Mouse (Mus musculus) hindbrain, embryonic 16.5 days (tissue): Measurements from ENCODE around the gene Obscn. TPM values are rescaled to one million over a fixed set of nuclear protein-coding genes. Genes with fewer than 3 reads are reported as not detected.

Experiments used
- ATAC-seq: fragments of 200-750 bp; cut with Nextera tagmentation; 2 replicates; pipeline ENCODE4 v1.8.0; 2017; ENCODE audit warnings: moderate TSS enrichment, moderate library complexity
- H3K27ac ChIP-seq: fragments of 300-500 bp; sonication (generic); 2 replicates; pipeline ENCODE4 v1.5.1; 2014; ENCODE audit warnings: low read depth, mild to moderate bottlenecking, control low read depth, low read length, moderate library complexity
- H3K27me3 ChIP-seq: fragments of 300-500 bp; sonication (generic); replicated peaks from 2 replicates; pipeline ENCODE4 v1.6.1; 2014; ENCODE audit warnings: low read length; ENCODE audit not compliant: control insufficient read depth, insufficient read depth
- H3K36me3 ChIP-seq: fragments of 300-500 bp; sonication (generic); 2 replicates; pipeline ENCODE4 v1.6.1; 2014; ENCODE audit warnings: mild to moderate bottlenecking, low read length, moderate library complexity, mixed read lengths; ENCODE audit not compliant: control insufficient read depth, insufficient read depth
- H3K4me1 ChIP-seq: fragments of 300-500 bp; sonication (generic); 2 replicates; pipeline ENCODE4 v1.6.1; 2014; ENCODE audit warnings: low read depth, low read length; ENCODE audit not compliant: control insufficient read depth, insufficient read depth
- H3K4me2 ChIP-seq: fragments of 300-500 bp; sonication (generic); 2 replicates; pipeline ENCODE4 v1.6.1; 2014; ENCODE audit warnings: mild to moderate bottlenecking, low read length, control low read depth, moderate library complexity
- H3K4me3 ChIP-seq: fragments of 300-500 bp; sonication (generic); 2 replicates; pipeline ENCODE4 v1.5.1; 2014; ENCODE audit warnings: mild to moderate bottlenecking, low read length, control low read depth, moderate library complexity
- H3K9ac ChIP-seq: fragments of 300-500 bp; sonication (generic); 2 replicates; pipeline ENCODE4 v1.6.1; 2014; ENCODE audit warnings: low read depth, mild to moderate bottlenecking, control low read depth, low read length, moderate library complexity
- H3K9me3 ChIP-seq: fragments of 300-500 bp; sonication (generic); 2 replicates; pipeline ENCODE4 v1.6.1; 2014; ENCODE audit warnings: mild to moderate bottlenecking, low read length, moderate library complexity; ENCODE audit not compliant: control insufficient read depth
- whole genome bisulfite sequencing: fragments of 180-500 bp; shearing (Covaris S2); extraction: QIAGEN DNeasy Blood & Tissue Kit; methylation state at CpG from one replicate; pipeline ENCODE4 v1.1.7; 2014; 5-methylcytosine and 5-hydroxymethylcytosine counted together
- polyA plus RNA-seq: library from polyadenylated mRNA; unstranded; fragments of >200 nt; fragmentation: Nextera tagmentation; extraction: Ambion mirVana; gene quantifications from 2 replicates; pipeline ENCODE4 v1.2.1, GENCODE M21; 2015

The Obscn gene
- polyA plus RNA-seq, 1 experiment from 2014 or later = 0.48 TPM

DNA sequence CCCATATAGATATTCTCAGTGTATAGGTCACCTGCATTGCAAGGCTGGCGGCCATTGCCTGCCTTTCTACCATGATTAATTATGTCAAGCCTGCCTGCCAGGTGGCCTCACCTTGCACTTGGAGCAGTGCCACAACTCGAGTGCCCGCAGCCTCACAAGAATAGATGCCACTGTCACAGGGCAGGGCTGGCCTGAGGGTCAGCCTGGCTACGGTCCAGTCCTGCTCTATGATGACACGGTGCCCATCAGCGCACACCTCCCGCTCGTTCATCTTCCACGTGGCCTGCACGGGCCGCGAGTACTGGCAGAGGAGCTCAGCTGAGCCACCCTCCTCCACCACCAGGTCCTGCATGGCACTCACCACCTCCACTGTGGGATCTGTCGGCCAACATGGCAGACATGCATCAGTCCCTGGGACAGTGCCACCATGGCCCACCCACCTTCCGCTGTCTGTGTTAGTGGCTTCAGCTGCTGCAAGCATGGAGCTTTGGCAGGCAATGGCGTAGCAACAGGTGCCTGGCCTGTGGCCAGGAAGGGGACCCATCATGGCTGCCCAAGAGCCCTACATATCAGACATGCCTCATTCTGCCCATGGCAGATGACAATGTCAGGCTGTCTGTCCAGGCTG is 91.4 kb downstream of the Obscn start:
- Histone ChIP-seq H3K9me3 (no peaks in the 10 kb centered on the region), H3K4me3 (no peak overlapping the region), H3K27me3 (no peaks in the 10 kb centered on the region), H3K27ac (no peak overlapping the region), H3K4me1 (no peaks in the 10 kb centered on the region), H3K4me2 (no peak overlapping the region), H3K36me3 (no peaks in the 10 kb centered on the region), H3K9ac (no peak overlapping the region)
- 88% methylated on average over 15 of the region's 15 CpGs for WGBS
- ATAC-seq = no peak

DNA sequence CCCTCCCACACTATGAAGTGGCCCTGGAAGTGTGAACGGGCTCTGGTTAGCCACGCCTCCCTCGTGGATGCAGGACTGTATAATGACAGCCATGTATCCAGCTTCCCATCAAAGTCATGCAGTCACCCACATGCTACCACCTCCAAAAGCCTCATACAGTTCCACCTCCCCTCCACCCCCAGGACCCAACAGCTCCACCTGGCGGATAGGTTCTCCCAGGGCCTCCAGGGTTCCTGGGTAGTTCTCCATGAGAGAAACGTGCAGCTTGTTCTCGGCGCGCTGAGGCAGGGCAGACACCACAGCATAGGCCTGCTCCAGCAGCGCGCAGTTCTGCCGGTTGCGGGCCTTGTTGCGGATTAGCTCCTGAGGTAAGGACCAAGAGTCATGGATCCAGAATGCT is 107.2 kb downstream of the Obscn start:
- Histone ChIP-seq H3K27ac (no peak overlapping the region), H3K36me3 (no peaks in the 10 kb centered on the region), H3K9me3 (no peaks in the 10 kb centered on the region), H3K4me2 (no peak overlapping the region), H3K4me3 (no peak overlapping the region), H3K27me3 (no peaks in the 10 kb centered on the region), H3K9ac (no peak overlapping the region), H3K4me1 (no peaks in the 10 kb centered on the region)
- no peak for ATAC-seq
- 93% methylated on average over 13 of the region's 13 CpGs for WGBS

DNA sequence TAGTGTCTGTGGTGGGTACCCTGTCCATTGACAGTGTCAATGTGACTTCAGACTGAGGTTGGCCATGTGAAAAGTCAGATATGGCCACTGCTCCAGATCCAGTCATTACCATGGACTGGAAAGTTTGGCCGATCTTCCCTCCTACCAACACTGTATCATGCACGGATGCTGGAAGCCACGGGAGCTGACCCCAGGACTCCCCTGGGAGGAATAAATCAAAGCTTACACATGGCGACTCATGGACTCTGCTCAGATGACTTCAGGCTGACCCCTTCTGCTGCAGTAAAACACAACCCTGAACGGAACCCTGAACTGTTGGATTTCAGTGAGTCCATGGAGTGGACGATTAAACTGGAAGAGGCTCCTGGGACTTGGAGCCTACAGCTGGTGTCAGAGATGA is 109.8 kb downstream of the Obscn start:
- H3K9ac ChIP-seq = no peak overlapping the region

DNA sequence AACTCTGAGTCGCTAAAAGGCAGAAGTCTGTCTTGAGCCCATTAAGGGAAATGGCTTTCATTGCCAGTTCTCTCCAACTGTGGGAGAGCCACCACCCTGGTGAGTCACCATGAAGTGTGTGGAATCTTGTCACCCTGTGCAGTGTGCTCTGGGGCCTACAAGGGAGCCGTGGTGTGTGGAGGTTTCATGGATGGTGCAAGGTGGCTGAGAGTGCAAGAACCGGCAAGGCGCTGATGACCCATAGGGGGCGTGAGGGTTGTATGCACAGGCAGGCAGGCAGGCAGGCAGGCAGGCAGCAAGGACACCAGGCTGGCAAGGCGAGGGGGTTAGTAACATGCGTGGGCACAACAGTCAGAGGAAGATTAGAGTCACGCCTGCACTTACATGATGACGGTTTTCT is 121.2 kb downstream of the Obscn start:
- WGBS = 33% methylated on average over 9 of the region's 9 CpGs
- H3K9ac ChIP-seq = no peak overlapping the region
- H3K4me2 ChIP-seq = no peak overlapping the region
- no peaks in the 10 kb centered on the region for H3K9me3 ChIP-seq
- no peak overlapping the region for H3K4me3 ChIP-seq
- H3K36me3 ChIP-seq = no peaks in the 10 kb centered on the region
- ATAC-seq = no peak
- H3K27ac ChIP-seq = no peak overlapping the region
- H3K4me1 ChIP-seq = no peaks in the 10 kb centered on the region
- H3K27me3 ChIP-seq = no peaks in the 10 kb centered on the region

More for the DNA sequence above, 109.8 kb downstream of the Obscn start:
- Histone ChIP-seq H3K4me1 (no peaks in the 10 kb centered on the region), H3K27me3 (no peaks in the 10 kb centered on the region), H3K4me3 (no peak overlapping the region), H3K36me3 (no peaks in the 10 kb centered on the region), H3K9me3 (no peaks in the 10 kb centered on the region), H3K27ac (no peak overlapping the region), H3K4me2 (no peak overlapping the region)
- ATAC-seq = no peak
- 81% methylated on average over 6 of the region's 6 CpGs for WGBS

DNA sequence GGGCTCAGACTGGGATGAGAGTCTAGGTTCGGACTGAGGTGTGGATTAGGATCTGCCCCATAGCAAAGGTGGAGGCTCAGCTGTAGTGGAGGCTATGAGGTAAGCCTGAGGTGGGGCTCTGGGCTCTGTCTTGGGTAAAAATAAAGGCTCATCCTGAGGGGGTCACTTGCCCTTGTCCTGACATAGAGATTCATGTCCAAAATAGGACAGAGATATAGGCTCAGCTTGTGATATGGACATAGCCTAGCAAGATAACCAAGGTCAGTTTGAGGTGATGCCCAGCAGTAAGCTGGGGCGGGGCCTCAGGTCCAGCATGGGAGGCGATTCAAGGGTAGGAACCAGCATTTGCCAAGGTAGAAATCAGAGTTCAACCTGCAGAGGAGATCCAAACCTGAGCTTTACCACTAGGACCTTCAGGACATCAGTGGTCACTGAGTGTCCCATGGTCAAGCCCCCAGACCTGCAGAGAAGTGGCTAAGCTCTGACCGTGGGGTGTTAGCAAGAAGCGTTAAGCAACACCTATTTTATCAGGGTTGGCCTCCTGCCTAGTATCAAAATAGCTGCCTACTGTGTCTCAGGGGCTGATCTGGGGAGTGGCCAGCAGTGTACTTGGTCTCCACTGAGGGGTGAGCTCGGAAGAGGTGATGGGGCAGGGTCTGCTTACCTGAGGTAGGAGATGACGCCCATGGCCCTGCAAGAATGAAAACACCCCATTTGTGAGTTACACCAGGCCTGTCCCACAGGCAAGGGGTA is 133.7 kb downstream of the Obscn start:
- Histone ChIP-seq H3K36me3 (no peaks in the 10 kb centered on the region), H3K4me1 (no peaks in the 10 kb centered on the region), H3K4me3 (no peak overlapping the region), H3K9me3 (no peaks in the 10 kb centered on the region), H3K9ac (no peak overlapping the region), H3K4me2 (no peak overlapping the region), H3K27ac (no peak overlapping the region), H3K27me3 (no peaks in the 10 kb centered on the region)
- ATAC-seq = no peak
- WGBS = 76% methylated on average over 7 of the region's 7 CpGs

DNA sequence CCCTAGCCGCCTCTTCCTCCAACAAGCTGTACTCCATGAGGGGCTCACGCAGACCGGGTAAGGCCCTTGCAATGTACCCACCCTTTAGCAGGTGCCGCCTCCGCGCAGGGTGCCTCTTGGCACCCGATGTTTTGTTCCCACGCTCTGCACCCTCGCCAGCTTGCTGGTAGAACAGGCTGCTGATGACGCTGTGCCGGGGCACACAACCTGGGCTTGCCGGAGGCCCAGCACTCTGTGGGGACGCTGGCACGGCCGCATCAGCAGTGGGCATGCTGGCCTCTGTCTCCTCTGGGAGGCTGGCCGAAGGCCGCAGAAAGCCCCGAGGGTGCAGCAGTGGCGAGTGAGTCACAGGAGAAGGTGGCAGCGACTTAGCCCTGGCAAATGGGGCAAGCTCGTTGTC is 135.6 kb downstream of the Obscn start:
- H3K4me3 ChIP-seq = no peak overlapping the region
- H3K36me3 ChIP-seq = no peaks in the 10 kb centered on the region
- H3K4me1 ChIP-seq = no peaks in the 10 kb centered on the region
- no peak overlapping the region for H3K9ac ChIP-seq
- H3K27ac ChIP-seq = no peak overlapping the region
- H3K27me3 ChIP-seq = no peaks in the 10 kb centered on the region
- no peak for ATAC-seq
- no peak overlapping the region for H3K4me2 ChIP-seq
- no peaks in the 10 kb centered on the region for H3K9me3 ChIP-seq
- WGBS = 92% methylated on average over 21 of the region's 21 CpGs

DNA sequence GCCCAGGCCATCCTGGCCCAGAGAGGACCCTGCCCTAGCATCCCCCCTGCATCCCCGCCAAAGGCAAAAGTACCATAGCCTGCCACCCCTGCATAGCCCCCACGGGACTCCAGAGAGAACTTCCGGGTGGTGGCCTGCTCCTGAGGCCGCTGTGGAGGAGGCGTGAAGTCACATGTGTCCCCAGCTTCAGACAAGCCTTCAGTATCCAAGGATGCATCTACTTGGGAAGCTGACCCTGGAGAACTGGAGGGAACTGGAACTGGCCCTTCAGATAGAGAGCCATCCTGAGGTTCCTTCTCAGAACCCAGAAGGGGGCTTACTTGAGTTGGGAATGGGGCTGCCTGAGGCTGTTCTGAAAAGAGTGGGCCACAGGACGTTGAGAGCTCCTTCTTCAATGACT is 136.4 kb downstream of the Obscn start:
- H3K9ac ChIP-seq = no peak overlapping the region

DNA sequence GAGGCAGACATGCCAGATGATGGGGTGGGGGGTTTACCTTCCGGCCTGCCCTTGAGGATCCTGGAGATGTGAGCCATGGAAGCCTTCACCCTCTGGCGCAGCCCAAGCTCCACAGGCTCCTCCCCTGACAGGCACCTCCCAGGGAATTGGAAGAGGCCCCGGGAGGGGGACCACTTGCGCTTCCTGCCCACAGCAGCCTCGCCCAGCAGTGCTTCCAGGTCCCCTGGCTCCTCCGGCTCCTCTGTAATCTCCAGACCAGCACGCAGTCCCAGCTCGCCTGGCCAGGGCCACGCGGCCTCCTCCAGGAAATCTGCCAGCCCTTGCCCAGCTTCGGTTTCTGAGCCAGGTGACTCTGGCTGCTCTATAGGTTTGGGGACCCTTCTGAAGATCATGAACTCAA is 137.0 kb downstream of the Obscn start:
- Histone ChIP-seq H3K27ac (no peak overlapping the region), H3K4me3 (no peak overlapping the region), H3K27me3 (no peaks in the 10 kb centered on the region), H3K36me3 (no peaks in the 10 kb centered on the region), H3K9ac (no peak overlapping the region), H3K4me2 (no peak overlapping the region), H3K9me3 (no peaks in the 10 kb centered on the region), H3K4me1 (no peaks in the 10 kb centered on the region)
- ATAC-seq = no peak
- 68% methylated on average over 10 of the region's 11 CpGs for WGBS

More for the DNA sequence above, 136.4 kb downstream of the Obscn start:
- H3K4me3 ChIP-seq = no peak overlapping the region
- no peaks in the 10 kb centered on the region for H3K9me3 ChIP-seq
- no peak for ATAC-seq
- no peak overlapping the region for H3K27ac ChIP-seq
- 78% methylated on average over 6 of the region's 6 CpGs for WGBS
- H3K4me2 ChIP-seq = no peak overlapping the region
- H3K4me1 ChIP-seq = no peaks in the 10 kb centered on the region
- H3K27me3 ChIP-seq = no peaks in the 10 kb centered on the region
- H3K36me3 ChIP-seq = no peaks in the 10 kb centered on the region

DNA sequence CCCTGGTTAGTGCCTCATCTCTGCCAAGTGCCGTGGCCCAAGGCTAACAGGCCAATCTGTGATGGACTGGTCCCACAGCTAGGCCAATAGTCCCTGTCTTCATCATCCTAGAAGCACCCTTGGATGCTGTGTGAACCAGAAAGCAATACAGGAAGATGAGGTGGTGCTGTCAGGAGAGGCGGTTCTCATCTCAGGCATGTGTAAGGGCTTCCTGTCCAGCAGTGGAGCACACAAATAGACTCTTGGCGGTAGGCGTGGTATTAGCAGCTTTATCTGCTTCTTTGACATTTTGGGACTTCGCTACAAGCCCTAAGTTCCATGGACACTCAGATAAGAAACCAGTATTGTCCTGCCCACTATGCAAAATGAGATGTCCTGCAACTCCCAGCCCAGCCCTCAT is 138.7 kb downstream of the Obscn start:
- 85% methylated on average over 5 of the region's 5 CpGs for WGBS

More for the DNA sequence above, 138.7 kb downstream of the Obscn start:
- ATAC-seq = no peak
- no peak overlapping the region for H3K4me3 ChIP-seq
- H3K4me2 ChIP-seq = no peak overlapping the region
- H3K4me1 ChIP-seq = no peaks in the 10 kb centered on the region
- H3K9me3 ChIP-seq = no peaks in the 10 kb centered on the region
- H3K9ac ChIP-seq = no peak overlapping the region
- no peak overlapping the region for H3K27ac ChIP-seq
- no peaks in the 10 kb centered on the region for H3K27me3 ChIP-seq
- H3K36me3 ChIP-seq = no peaks in the 10 kb centered on the region
